Mouse (Mus musculus): ENCODE results near the gene Zfp451. TPM values are rescaled to one million over a fixed set of nuclear protein-coding genes. Genes with fewer than 3 reads are reported as not detected.
"Not testable (repeated sequence)": the region's sequence is repeated elsewhere in the genome, so short reads cannot be mapped to it uniquely, and the experiment has no call there.

The Zfp451 gene
- 29.3 and 35.0 TPM in 2 replicates for total RNA-seq (2014; fragmentation: Nextera tagmentation)
- total RNA-seq (2017): 23.9 and 30.5 TPM in 2 replicates

DNA sequence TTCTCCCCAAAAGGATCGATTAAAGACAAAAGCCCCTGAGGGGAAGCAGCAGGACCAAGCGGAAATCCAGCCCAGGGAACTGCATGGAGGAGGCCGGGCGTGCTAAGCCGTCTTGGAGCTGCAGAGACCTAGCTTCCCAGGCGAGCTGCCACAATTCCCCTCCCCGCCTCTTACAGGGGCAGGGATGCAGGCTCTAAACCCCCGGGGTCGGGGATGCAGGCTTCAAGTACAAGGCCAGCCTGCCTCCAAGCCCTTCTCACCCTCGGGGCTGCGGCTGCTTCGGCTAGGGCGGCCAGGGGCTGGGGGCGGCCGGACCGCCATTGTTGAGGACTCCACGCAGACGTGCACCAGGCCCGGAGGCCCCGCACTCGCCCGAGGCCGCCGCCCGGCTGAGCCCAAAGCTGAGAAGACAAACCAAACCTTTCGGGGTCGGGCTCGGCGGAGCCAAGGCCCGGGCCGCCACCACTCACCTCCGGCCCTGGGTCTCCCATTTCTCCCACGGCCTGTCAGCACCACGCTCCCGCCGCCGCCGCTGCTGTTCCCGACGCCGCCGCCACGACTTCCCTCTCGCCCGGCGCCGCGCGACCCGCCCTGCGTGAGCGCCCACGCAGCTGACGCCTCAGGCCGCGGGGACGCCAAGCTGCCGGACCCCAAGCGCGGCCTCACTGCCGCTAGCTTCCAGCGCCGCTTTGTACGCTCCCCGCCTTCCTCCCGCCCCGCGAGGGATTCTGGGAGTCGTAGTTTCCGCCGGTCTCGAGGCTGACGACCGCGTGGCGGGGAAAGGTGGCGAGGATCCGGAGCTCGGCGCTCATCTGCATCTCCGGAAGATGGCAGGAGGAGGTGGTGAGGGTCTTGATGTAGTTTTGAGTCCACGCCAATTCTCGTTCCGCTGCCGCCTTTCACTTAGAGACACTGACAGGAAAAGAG, at the start of gene Zfp451:
Gene Zfp451 (minus strand): TSS at position 728 of the 927 bp plus-strand sequence.
- peak; percentile 95 for ATAC-seq (replicated peaks; ENCODE audit: poor library complexity, severe bottlenecking)

DNA sequence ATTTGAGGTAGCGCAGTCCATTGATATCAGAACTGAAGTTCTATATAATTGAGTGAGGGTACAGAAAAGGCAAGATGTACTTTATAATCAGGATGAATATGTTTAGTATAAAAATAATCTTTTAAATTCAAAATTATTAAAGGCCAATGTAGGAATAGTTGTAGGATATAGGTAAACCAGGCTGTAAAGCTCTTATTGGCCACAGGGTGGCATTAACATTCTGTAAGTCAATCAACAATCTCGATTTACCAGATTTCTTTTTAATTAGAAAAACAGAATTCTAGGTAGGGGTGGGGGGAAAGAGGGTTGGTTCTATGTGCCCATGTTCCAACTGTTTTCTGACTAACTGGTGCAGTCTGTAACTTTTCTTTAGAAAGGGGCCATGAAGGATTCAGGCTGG, 32.4 kb upstream of the Zfp451 start:
- ATAC-seq (replicated peaks; ENCODE audit: poor library complexity, severe bottlenecking): no peak

DNA sequence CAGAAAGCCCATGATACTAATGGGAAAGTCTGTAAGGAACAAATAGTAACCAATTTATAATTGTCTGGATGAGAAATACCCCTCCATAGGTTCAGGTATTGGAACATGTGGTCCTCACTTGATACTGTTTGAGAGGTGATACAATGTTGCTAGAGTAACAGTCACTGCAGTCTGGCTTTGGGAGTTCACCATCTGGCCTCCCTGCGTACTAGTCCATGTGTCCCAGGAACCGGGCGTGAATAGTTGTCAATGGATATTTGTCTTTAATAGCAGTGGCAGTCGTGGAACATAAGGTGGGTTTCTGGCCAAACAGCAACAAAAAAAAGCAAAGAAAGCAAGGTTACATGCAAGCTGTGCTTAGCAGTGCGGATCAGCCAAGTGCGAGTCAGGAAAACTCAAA, 29.4 kb upstream of the Zfp451 start:
- ATAC-seq (replicated peaks; ENCODE audit: poor library complexity, severe bottlenecking): no peak

DNA sequence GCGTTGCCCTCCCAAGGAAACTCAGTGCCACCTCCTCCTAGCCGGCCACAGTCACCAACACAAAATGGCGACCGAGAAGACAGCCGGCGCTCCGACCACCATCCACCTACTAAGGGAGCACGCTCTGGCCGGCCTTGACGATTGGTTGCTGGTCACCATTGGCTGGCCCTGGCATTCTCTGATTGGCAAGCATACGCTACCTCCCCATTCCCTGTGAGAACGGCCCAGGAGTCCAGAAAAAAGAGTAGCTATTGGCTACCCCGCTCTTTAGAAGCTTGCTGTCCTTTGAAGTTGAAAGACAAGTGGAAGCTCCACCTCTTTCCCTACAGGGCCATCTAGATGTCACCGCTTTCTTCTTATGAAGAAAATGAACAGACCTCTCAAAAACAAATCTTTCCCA, 24.6 kb upstream of the Zfp451 start:
- not testable (repeated sequence) for ATAC-seq (replicated peaks; ENCODE audit: poor library complexity, severe bottlenecking)

DNA sequence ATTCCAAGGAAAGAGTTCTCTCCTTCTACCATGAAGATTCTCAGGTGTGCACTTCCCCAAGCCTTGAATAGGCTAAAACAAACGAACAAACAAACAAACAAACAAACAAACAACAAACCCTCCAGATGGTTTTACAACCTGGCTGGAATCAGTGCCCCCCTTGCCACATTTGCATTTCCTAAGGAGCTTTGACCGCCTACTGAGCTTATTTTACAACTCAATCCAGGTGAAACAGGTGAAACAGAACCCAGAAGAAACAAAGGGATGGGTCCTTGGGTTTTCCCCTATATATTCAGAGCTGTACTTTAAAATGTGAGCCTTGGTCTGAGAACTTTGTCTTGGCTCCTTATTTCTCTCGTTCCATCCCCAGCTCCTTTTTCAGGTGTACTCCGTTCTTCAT, 16.2 kb upstream of the Zfp451 start:
- no peak for ATAC-seq (replicated peaks; ENCODE audit: poor library complexity, severe bottlenecking)

DNA sequence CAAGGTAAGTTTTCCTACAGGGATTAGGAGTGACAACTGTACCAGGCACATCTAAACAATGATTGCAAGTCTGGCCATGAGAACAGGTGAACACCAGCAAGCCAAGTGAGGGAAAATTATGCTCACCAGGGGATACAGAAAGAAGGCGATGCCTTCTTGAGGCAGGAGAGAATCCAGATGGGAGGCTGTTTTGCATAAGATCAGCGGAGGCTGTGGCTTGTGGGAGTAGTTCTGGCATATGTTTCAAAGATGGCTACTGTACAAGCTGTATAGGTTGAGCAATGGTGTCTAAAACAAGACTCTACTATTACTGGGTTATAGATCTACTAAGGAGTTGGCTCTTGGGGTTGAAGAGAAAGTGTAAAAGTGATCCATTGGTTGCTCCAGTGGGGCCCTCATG, 3.5 kb upstream of the Zfp451 start:
- ATAC-seq (replicated peaks; ENCODE audit: poor library complexity, severe bottlenecking): no peak

DNA sequence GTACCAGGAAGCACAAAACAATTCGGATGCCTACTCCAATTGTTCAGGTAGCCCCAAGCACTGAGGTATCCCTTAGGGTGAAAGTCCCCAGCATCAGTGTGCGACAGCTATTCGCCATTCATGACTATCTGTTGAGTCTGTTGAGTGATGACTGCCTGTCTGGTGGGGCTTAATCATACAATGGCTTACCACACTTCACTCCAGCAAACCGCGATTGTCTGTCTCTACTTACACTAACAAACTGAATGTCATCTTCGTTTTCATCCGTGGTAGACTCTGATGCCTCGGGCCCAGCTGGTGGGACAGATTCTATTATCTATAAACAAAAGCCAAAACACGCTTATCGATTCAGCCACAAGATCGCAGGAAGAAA, 914 bp downstream of the Zfp451 start:
- peak; percentile 30 for ATAC-seq (replicated peaks; ENCODE audit: poor library complexity, severe bottlenecking)

DNA sequence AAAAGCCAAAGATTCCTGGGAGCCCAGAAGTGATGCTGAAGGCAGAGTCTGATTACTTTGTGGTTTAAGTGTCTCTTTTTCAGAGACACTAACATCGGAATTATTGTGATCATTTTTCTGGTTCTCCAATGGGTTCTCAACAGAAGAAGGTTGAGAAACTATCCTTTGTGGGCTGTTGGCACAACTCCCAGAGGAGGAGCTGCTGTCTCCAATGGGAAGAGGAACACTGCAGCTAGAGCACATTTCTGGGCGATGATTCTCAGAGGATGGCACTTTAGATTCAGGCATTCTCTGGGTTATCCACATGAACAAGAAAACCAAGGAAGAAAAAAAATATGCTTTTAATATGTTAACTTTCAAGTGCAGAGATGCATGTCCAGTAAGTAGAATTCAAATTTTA, 11.1 kb downstream of the Zfp451 start:
- no peak for ATAC-seq (replicated peaks; ENCODE audit: poor library complexity, severe bottlenecking)

DNA sequence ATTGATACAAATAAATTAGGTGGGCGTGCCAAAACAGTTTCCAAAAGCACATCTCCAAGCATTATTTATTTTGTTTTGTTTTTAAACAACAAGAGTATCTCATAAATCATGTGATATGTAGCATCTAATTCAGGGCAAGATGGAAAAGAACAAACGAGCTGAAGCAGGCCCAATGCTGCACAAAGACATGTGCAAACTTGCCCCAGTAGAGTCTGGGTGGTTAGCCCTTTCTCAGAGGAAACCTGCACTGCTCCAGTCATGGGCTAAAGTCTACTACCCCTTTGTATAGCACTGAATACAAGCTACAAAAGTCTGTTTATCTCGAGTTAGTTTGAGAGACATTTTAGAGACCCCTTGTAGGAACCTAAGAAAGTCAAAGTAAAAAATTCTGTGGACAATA, 14.8 kb downstream of the Zfp451 start:
- no peak for ATAC-seq (replicated peaks; ENCODE audit: poor library complexity, severe bottlenecking)

DNA sequence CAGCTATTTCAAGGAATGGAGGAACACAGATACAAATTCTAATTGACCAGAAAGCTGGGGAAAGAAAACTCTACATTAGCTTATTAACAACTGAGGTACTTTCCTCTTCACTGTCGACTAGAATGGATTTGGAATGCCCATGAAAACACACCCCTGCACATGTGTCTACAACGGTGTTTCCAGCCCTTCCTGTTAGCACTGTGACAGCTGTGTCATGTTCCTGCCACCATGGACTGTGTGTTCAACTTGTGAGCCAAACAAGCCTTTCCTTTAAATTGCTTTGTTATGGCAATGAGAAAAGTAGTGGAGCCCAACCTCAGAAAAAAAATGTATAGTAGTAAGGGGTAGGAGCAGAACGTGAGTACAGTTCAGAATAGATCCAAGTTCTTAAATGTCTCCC, 25.9 kb downstream of the Zfp451 start:
- ATAC-seq (replicated peaks; ENCODE audit: poor library complexity, severe bottlenecking): no peak

DNA sequence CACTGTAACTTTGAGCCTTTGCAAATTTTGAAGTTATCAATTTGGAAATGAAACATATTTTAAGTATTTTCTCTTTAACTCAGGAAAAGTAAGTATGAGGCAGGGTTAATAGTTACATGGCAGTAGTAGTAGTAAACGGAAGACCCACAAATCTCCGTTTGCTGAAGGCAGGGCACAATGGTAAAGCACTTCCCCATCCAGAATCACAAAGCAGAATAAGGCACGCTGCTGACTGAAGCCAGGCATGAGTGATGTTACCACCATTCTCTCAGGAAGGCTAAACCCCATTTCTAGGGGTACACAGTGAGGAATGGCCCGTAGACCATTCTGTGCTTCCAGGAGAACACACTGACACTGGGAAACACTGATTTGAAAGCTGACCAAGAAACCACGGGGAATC, 26.3 kb downstream of the Zfp451 start:
- ATAC-seq (replicated peaks; ENCODE audit: poor library complexity, severe bottlenecking): peak; percentile 50

DNA sequence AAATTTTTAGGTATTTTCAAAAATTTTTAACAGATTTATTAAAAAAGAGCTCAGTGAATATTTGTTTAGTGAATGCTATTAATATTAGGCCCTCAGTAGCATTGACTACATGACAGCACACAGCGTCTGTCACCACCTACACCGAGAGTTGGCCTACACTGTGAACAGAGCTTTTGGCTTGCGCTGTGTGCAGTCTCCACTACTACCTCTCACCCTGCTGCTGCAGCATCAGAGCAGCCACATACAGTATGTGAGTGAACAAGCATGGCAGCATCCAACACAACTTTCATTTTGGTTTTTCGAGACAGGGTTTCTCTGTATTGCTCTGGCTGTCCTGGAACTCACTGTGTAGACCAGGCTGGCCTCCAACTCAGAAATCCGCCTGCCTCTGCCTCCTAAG, 29.8 kb downstream of the Zfp451 start:
- no peak for ATAC-seq (replicated peaks; ENCODE audit: poor library complexity, severe bottlenecking)

DNA sequence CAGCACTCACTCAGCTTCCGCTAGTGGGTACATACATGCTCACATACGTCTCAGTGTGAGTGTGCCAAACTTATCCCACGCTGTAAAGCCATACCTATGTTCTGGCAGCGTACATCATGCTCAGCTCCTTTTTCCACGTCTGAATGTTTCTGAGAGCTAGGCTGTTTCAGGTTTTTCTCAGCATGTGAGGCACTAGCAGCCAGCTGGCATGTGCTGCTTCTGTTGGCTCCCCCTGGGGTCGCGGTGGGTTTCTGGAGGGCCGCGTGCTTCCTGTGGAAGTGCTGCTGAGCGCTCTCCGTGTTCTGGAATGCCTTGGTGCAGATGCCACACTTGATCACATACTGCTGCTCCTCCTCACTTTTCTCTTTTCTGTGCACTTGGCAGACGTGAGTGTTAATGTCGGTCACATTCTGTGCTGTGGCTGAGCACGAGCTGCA, 38.2 kb downstream of the Zfp451 start:
- ATAC-seq (replicated peaks; ENCODE audit: poor library complexity, severe bottlenecking): no peak

DNA sequence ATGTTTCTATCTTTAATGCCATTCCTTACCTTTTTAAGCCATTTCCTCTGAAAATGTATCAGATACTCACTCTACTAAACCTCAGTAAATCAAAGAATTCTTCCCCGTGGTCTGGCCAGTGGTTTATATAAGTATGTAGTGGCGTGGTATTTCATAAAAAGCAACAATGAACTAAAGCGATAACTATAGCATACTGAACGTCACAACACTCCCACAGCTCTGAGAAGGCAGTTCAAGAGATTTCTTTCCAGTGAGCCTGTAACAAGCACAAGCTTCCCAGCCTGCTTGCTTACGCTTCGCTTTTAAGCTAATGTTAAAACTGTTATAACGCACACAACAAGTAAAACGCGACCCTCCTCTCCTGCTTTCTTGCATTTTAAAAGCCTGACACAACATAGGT, 42.3 kb downstream of the Zfp451 start:
- ATAC-seq (replicated peaks; ENCODE audit: poor library complexity, severe bottlenecking): no peak

DNA sequence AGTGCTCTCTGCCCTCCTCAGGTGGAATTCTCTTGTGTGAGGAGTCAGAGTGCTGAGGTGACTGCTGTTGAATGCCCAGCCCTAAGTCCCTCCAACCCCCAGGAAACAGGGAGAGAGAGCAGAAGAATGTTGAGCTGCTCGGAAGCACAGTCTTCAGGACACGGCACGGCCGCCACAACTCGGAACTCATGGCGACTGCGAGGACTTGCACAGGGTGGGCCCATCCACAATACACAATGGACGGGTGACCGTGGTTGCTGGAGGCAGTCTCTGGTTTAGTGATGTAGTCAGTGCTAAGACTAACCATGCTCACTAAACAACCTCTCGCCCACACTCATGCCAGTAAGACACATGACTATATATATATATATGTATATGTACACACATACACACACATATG, 42.8 kb downstream of the Zfp451 start:
- no peak for ATAC-seq (replicated peaks; ENCODE audit: poor library complexity, severe bottlenecking)

DNA sequence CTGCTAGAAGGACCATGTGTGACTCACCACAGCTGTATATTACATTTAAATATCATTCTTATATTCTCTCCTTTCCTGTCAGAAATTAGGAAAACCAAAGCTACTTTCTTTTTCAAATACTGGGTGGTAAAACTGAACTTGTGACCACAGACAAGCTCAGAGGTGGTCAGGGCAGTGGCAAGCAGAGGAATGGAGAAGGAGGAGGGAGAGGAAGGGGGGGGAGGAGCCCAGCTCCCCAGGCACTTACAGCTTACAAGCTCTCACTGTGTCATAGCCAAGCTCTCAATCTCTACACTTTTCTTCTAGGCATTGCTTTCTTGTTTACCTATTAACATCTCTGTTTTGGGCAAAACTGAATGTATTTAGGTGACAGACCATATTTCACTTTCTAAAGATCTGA, 45.6 kb downstream of the Zfp451 start:
- peak; percentile 52; the same call in 1 of the 2 replicates for ATAC-seq (replicated peaks; ENCODE audit: poor library complexity, severe bottlenecking)

DNA sequence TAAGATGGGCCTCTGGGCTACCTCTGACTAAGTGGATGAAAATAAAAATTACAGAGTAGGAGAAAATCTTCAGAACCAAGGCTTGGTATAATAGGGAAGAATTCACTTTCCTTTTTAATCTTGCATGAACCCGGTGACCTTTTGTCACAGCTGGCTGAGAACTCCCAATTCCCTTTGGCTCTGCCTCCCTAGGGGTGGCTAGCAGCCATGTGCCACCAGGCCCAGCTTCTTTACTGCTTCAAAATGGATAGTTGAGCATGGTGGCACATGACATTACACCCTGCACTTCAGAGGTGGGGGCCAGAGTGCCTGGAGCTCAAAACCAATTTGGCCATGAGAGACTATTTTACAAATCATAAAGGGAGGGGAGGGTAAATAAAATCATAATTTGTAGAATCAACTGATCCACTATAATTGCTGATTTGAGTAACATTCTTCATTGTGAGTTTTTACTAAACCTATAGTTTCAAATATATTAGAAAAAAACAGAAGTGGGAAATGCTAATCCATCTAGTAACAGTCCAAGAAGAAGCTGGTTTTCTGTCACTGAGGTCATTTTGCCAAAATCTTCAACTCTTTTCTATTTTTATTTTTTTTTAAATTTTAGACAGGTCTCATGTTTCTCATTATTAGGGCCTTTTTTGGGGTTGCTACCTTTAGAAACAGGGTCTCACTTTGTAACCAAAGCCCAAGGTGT, 46.2 kb downstream of the Zfp451 start:
- ATAC-seq (replicated peaks; ENCODE audit: poor library complexity, severe bottlenecking): no peak

DNA sequence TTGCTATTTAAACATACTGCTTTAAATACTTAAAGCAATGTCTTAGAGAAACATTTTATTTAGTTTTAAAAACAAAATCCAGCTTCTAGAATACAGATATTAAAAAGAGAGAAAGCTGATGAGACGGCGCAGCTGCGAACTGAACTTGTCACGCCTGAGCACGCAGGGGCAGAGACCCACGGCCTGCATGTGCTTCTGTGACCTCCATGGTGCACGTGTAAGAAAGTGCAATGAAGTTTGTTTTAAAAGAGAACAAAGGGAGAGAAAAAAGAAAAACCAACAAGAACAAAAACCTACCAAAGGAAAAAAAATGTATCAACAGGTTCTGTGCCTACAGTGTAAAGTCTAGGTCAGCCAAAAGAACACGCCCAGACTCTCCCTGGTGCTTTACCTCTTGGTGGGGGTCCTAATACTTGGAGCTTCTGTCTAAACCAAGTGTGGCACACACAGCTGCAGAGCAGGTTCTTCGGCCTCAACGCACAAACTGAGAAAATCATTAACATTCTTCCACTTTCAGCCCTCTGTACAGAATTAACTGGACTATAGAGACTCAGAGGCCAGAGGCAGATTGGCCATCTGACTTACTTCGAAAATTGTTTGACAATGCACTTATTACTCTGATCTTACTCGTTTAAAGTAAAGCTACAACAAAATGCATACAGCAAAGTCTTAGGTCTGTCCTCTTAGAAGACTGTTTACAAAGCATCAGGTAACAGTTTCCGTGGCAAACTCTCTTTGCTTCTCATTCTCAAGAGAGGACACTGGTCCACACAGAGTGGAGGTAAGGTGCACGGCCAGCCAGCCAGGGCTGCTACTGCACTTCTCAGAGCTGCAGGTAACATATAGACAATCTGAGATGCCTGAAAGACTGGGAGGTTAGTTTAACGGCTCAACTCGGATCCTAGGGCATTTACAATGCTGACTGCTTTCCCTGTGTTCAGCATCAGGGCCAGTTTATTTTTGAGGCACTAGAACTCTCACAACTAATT, 47.6 kb downstream of the Zfp451 start:
- ATAC-seq (replicated peaks; ENCODE audit: poor library complexity, severe bottlenecking): no peak

DNA sequence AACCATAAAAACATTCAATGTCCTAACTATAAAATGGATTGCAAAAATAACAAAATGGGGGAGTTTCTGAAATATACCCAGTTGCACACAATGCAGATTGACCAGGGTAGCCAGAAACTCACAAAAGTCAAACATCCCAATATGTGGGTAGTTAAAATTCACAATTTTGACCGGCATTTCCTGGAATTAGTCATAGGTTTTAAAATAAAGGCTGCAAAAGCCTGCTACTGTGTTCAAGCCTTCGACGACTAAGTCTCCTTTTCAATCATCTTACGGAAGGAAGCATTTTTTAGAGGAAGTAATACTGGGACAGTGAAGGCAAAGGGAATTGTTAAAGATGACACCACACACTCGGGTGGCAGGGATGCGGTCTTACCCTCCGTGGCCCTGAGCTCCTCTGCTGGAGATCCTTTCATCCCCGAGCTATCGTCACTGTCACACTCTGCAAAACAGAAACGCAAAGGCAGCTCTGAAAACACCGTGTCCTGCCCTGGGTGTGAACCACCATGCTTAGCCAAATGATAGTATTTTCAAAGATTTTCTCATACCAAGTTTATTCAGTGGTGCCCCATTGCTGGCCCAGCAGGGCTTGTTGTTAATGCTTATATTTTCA, 48.8 kb downstream of the Zfp451 start:
- ATAC-seq (replicated peaks; ENCODE audit: poor library complexity, severe bottlenecking): no peak

DNA sequence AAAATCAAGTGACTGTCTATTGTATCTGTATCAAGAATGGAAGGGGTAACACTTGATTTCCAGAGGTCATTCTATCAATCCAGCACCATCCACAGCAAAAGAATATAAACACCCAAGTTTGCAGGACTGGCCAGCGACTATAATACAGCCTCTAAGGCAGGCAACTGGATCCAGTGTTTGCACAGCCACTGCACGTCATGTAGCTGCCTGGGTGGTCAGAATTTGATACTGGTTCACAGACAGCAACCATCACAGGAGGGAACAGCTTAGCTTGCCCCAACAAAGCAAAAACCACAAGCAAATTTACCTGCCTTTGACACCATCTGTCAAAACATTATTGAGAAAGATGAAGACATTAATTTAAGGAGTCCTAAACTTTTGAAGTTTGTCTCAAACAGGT, 50.6 kb downstream of the Zfp451 start:
- ATAC-seq (replicated peaks; ENCODE audit: poor library complexity, severe bottlenecking): no peak
